Mouse (Mus musculus): Measurements from ENCODE around the gene Rpsa. TPM values are rescaled to one million over a fixed set of nuclear protein-coding genes. Genes with fewer than 3 reads are reported as not detected.

The Rpsa gene
- total RNA-seq, 2 experiments from 2014 or later: 1,207 to 1,212 TPM

GRCm38 (mm10) chr9:120111156-120111945 lies 16.1 kb upstream of the Rpsa start:
- DNase-seq (ENCODE audit: low spot score in 2 of 2): no peak

DNA sequence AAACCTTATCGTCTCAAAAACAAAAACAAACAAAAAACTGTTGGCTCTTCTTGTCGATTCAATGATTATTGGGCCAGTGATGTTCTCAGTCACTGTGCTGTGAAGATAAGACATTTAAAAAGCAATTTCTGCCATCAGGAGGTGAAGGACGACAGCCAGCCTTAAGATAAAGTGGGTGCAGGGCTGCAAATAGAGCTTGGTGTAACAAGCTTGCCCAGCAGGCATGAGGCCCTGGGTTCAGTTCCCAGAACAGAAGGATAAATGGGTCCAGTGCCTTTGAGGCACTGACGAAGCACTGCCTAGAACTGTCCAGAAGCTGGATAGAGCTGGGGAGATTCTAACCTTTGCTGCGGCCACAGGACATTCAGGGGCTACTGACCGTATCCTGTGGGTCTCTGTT lies 15.0 kb upstream of the Rpsa start:
- no peak for DNase-seq (ENCODE audit: low spot score in 2 of 2)

DNA sequence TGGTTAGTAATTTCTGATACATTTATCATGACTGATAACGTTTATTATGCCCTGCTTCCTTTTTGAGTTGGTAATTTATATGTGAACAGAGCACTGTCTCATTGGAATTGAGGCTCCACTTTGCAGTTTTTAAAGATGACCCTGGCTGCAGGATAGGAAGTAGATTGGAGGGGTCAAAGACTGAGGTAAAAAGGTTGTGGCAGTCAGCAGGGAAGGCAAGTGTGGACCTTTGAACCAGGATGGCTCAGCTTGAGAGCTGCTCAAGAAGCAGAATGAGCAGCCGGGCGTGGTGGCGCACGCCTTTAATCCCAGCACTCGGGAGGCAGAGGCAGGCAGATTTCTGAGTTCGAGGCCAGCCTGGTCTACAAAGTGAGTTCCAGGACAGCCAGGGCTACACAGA lies 14.0 kb upstream of the Rpsa start:
- DNase-seq (ENCODE audit: low spot score in 2 of 2): no peak

DNA sequence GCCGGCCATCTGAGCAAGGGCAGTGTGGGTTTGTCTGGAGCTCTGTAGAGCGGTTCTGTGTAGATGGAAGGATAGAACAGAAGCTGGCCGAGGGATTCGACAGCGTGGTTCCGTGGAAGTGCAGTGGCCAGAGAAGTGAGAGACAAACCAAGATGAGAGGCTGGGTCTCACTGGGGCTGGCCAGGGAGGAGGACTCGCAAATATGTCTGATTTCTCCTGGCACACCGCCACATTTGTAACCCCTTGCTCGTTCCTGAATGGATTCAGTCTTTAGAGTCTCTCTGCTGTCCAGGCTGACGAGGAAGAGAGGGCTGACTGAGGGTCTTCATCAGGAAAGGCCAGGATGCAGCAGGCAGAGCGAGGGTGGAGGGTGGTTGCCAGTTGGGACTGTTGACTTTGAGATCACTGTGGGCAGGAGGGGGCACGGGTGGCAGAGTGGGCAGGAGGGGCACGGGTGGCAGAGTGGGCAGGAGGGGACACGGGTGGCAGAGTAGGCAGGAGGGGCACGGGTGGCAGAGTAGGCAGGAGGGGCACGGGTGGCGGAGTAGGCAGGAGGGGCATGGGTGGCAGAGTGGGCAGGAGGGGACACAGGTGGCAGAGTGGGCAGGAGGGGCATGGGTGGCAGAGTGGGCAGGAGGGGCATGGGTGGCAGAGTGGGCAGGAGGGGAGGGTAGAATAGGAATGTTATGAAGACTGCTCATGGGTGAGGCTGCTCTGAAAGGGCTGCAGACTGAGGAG lies 13.3 kb upstream of the Rpsa start:
- no peak for DNase-seq (ENCODE audit: low spot score in 2 of 2)

GRCm38 (mm10) chr9:120114789-120115151 lies 12.7 kb upstream of the Rpsa start:
- DNase-seq (ENCODE audit: low spot score in 2 of 2): no peak

DNA sequence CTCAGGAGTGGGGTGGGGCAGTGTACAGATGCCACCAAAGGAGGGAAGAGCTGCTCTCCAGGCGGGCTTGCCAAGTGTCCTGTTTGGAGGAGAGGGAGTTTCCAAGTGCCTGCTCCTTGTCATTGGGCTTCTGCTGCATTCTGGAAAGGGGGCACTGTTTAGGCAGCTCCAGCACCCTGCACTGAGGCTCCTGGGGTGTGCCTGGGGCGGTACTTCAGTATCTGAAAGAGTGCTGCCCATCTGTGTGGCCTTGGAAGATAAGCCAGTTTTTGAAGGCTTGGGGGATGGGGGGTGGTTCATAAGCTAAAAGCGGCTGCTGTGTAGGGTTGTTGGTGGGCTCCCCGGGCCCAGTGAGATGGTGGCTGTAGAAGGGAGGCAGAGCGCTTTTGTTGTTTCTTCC lies 11.9 kb upstream of the Rpsa start:
- no peak for DNase-seq (ENCODE audit: low spot score in 2 of 2)

DNA sequence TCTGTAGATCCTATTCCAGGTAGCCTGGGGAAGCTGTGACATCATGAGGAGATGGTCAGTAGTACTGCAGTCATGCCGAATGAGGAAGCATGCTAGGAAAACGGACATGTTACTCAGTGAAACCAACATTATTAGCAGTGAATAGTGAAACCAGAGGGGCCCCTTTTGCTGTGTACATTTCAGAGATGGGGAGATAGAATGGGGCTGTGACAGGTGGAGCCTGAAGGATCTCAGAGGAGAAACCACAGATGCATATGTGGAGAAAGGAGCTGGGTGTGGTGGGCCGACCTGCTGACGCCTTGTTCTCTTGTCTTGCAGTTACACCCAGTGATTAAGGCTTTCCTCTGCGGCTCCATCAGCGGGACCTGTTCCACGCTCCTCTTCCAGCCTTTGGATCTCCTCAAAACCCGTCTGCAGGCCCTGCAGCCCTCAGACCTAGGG lies 11.3 kb upstream of the Rpsa start:
- no peak for DNase-seq (ENCODE audit: low spot score in 2 of 2)

GRCm38 (mm10) chr9:120118212-120118611 lies 9.3 kb upstream of the Rpsa start:
- DNase-seq (ENCODE audit: low spot score in 2 of 2): no peak

DNA sequence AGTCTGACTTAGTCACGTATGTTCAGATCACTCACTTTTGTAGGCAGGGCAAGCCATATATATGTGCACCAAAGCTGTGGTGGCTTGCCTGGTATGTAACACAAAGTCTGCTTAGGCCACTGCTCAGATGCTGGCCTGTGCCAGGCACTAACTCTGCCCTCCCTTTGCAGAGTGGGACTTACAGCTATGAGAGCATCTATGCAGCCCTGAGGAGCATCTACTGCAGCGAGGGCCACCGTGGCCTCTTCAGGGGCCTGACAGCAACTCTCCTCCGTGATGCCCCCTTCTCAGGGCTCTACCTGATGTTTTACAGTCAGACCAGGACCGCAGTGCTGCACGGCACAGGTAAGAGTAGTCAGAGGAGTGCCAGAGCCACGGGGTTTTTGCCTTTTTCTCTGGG lies 7.0 kb upstream of the Rpsa start:
- no peak for DNase-seq (ENCODE audit: low spot score in 2 of 2)

DNA sequence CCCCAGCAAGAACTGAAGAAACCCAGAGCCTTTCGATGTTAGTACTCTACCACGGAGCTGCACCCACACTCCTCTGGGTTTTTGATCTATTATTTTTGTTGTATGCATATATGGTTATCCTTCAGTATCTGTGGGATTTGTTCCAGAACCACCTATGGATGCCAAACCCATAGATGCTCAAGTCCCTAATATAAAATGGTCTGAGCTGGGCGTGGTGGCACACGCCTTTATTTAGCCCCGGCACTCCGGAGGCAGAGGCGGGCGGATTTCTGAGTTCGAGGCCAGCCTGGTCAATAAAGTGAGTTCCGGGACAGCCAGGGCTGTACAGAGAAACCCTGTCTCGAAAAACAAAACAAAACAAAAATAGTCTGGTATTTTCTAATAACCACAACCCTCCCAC lies 621 bp upstream of the Rpsa start:
- no peak for DNase-seq (ENCODE audit: low spot score in 2 of 2)

DNA sequence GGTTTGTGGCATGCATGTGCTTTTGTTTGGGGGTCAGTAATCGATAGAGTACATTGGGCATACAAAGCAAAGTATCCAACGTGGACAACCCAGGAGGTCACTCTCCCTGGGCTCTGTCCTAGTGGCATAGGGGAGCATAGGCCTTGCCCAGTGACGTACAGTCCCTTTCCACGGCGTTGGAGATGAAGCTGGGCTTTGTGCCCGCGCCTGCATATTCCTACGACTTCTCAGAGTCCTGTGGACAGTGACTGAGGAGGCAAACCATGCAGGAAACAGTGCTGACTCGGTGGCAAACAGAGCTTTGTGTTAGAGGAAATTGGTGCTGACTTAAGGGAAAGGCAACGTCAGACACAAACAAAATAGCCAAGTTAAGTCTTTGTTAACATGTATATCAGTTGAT lies 1.8 kb downstream of the Rpsa start:
- no peak for DNase-seq (ENCODE audit: low spot score in 2 of 2)

DNA sequence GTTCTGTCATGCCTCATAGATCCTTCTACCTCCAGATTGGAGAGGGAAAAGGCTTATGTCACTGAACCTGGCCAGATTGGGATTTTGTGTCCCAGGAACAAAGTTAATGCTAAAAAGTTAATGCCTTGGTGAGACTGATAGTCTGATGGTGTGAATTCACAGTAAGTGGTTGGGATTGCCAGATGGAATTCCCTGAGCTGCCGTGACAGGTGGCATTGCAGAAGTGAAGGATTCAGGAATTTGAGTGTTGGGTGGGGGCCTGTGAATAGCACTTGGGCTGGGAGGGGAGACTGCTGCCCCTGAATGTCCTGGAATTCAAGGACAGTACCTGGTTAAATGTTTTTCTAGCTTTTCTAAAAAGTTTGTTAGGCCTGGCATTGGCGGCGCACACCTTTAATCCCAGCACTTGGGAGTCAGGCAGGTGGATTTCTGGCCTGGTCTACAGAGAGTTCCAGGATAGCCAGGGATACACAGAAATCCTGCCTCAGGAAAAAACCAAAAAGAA lies 4.3 kb downstream of the Rpsa start:
- no peak for DNase-seq (ENCODE audit: low spot score in 2 of 2)

DNA sequence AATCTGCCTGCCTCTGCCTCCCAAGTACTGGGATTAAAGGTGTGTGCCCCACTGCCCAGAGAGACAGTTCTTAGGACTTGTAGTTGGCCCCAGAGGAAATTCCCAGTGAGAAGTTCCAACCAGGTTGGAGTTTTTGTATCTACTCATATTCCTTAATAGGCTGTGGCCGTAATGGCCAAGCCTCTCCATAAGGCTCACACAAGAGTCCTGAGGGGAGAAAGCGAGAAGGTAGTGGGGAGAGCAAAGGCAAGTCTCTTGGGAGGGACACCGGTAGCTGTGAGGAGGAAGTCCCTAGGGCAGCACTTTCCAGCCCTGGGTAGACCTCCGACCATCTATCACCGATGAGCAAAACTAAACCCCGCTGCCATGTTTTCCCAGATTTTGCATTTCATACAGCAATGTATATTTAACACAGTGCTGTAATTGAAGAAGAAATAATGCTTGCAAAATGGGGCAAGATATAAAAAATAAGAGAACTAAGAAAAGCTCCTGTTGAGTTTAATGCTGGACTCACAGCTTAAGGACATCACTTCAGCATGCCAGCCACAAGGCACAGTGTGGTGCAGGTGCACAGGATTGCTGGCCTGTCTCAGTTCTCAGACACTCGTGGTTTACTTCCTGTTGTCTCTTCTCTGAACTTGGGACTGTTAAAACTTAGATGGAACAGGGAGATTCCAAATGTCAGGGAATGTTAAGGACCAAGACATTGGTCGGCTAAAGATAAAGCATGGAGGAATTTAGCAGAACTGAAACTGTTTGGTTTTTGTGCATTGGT lies 5.7 kb downstream of the Rpsa start:
- DNase-seq (ENCODE audit: low spot score in 2 of 2): no peak

GRCm38 (mm10) chr9:120133755-120134475 lies 6.4 kb downstream of the Rpsa start:
- no peak for DNase-seq (ENCODE audit: low spot score in 2 of 2)

DNA sequence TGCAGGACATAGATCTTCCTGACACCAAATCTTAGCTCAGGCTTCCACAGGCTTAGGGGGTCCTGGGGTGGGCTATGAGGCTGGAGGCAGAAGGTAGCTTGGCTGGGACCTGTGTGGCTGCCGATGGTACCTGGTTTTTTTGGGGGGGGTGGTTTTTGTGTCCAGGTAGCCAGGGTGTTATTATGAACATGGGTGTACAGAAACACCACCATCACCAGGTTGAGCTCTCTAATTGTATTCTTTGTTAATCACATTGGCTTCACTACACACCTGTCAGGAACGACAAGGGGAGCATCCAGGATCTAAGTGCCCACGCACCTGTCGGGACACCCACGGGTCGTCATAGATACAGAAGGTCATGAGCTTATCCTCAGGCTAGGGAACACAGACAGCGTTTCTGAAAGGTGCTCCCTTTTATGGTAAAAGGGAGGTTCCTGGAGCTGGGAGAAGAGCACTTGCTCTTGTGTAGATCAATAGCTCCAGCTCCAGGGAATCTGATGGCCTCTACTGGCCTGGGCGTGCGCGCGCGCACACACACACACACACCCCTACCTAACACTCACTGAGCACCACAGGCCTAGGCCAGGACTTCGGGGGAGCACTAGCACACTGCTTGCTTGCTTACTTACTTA lies 7.2 kb downstream of the Rpsa start:
- DNase-seq (ENCODE audit: low spot score in 2 of 2): no peak

DNA sequence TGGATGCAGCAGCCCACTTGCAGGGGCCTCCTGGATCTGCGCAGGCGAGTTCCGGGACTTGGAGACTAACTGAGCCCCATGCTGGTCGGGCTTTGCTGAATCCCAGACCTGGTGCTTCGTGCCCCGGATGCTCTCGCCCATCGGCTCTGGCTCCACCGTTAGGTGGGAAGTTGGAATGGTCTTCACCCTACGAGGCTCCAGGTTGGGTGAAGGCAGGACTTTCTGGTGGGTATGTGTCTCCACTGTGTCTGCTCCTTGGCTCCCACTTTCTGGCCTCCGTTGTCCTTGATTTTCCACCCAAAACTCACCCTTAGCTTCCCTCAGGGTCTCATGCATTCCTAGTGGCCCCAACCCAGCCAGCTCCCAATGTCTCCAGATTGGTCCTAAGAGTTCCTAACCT lies 8.0 kb downstream of the Rpsa start:
- no peak for DNase-seq (ENCODE audit: low spot score in 2 of 2)

GRCm38 (mm10) chr9:120140652-120141051 lies 13.2 kb downstream of the Rpsa start:
- peak; percentile 32 to 63 for DNase-seq (ENCODE audit: low spot score in 2 of 2)

DNA sequence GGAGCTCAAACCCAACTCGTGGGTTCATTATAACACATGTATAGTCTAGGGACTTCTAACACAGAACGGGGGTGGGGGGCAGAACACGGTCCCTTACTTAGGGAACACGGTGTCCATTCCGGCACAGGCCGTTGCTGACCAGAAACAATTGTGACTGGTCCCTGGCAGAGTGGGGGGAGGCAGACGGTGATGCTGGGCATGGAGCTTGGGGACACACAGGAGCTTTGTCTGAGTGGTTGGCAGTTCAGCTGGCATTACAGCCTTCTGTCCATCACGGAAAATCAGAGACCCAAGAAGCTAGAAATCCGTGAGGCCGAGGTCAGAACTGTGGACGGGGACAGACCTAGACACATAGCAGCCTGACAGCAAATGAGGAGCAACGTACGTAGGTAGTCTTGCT lies 17.0 kb downstream of the Rpsa start:
- no peak for DNase-seq (ENCODE audit: low spot score in 2 of 2)

DNA sequence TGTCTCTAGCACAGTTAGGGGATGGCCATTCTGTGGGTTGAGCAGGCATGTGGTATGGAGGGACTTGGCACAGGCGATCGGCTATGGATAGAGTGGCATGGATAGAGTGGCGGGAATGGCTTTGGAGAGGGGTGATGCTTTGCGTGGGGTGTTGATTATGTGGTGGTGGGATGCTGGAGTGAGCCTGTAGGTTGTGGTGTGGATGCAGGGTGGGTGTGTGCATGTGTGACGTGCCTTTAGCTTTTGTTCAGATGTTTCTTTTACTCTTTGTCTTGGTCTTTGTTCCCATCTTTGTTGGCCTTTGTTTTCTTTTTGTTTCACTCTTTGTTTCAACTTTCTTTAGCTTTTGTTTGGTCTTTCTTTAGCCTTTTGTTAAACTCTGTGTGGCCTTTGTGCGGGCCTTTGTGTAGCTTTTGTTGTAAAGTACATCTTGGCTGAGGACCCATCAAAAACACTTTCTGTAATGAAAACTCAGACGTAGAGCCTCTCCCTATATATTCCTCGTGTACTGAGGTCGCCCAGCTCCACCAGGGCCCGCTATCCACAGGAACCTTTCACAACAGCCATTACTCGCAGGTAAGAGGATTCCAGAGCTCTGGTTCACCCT lies 21.8 kb downstream of the Rpsa start, which contains the start of gene Mobp:
Gene Mobp (plus strand): TSS at position 486 of the 607 bp plus-strand sequence.
- no peak for DNase-seq (ENCODE audit: low spot score in 2 of 2)

- DNase-seq (ENCODE audit: low spot score in 2 of 2): no peak
Observed at GRCm38 (mm10) chr9:120151152-120151551, 23.7 kb downstream of the Rpsa start.
